Mouse (Mus musculus) E14TG2a.4 (cell line): ENCODE data around the gene Nck2.

Experiments used
- H3K27me3 ChIP-seq: 2 replicates; pipeline ENCODE4 v1.6.1; 2014; ENCODE audit warnings: low read length, control low read depth; ENCODE audit not compliant: insufficient read depth
- H3K36me3 ChIP-seq: 2 replicates; pipeline ENCODE4 v1.6.1; 2014; ENCODE audit warnings: low read length, control low read depth; ENCODE audit not compliant: insufficient read depth
- H3K4me1 ChIP-seq: replicated peaks from 2 replicates; pipeline ENCODE4 v1.6.1; 2014; ENCODE audit warnings: low read depth, low read length, control low read depth
- H3K4me3 ChIP-seq: replicated peaks from 2 replicates; pipeline ENCODE4 v1.5.1; 2014; ENCODE audit warnings: mild to moderate bottlenecking, low read length
- H3K9me3 ChIP-seq: 2 replicates; pipeline ENCODE4 v1.6.1; 2014; ENCODE audit warnings: low read length, control low read depth
- CTCF ChIP-seq: conservative IDR thresholded peaks from 2 replicates; pipeline ENCODE4 v1.5.1; 2014; ENCODE audit warnings: low read length
- NANOG ChIP-seq: IDR thresholded peaks from 2 replicates; pipeline ENCODE4 v1.6.1; 2014; ENCODE audit warnings: borderline replicate concordance, low read length, mixed read lengths
- POU5F1 ChIP-seq: IDR thresholded peaks from 2 replicates; pipeline ENCODE4 v1.6.1; 2014; ENCODE audit warnings: low read length, borderline replicate concordance

The Nck2 gene

DNA sequence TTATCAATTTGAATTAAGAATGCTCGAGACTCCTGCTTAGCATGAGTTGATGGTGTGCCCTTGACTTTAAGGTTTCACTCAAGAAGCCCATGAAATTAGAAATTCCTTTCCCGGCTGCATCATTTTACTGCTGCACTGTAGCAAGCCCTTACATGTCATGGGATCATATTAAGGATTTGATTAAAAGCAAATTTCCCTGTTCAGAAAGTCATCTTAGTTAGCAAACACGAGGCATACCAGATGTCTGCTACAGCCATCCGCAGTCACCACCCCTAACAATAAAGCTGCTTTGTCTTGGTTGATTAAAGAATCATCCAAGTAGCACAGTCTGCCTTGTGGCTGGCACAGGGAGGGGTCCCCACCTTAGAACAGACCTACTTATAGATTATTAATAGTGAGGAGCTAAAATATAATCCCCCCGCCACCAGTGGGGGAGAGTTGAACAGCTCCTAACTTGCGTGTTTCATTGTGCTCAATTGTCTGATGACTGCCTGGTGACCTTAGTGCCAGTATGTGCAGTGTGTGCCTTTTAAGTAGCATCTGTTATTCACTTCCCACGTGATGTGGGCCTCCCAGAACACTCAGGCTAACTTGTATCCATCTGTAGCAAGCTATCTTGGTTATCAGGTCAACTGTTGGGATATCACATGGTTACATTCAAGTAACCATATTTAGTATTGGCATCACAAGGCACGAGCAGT is 122.4 kb downstream of the Nck2 start:
- no peak for TF ChIP-seq POU5F1
- no peak for TF ChIP-seq CTCF
- no peak for TF ChIP-seq NANOG
- Histone ChIP-seq H3K4me3 (no peak overlapping the region), H3K9me3 (no peaks in the 10 kb centered on the region), H3K4me1 (peaks cover 18% of the 10 kb centered on the region), H3K36me3 (peaks cover 22% of the 10 kb centered on the region), H3K27me3 (no peaks in the 10 kb centered on the region)

DNA sequence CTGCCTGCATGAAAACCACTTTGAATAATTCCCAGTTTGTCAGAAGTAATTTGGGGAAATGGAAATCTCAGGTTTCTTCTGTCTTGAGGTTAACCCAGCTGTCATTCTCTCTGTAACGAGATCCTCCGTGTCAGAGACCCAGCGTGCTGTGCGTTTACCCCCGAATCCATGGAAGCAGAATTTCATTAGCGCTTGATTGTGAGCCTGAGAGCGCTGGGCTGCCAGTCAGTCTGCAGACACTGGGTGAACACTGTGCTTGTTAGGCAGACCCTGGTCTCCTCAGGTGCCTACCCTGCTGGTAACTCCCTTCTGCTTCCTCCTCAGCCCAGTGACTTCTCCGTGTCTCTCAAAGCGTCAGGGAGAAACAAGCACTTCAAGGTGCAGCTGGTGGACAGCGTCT is 124.4 kb downstream of the Nck2 start:
- Histone ChIP-seq H3K4me3 (no peak overlapping the region), H3K9me3 (no peaks in the 10 kb centered on the region), H3K27me3 (no peaks in the 10 kb centered on the region), H3K4me1 (peaks cover 20% of the 10 kb centered on the region), H3K36me3 (peaks cover 22% of the 10 kb centered on the region)
- no peak for TF ChIP-seq NANOG
- no peak for TF ChIP-seq POU5F1
- no peak for TF ChIP-seq CTCF

DNA sequence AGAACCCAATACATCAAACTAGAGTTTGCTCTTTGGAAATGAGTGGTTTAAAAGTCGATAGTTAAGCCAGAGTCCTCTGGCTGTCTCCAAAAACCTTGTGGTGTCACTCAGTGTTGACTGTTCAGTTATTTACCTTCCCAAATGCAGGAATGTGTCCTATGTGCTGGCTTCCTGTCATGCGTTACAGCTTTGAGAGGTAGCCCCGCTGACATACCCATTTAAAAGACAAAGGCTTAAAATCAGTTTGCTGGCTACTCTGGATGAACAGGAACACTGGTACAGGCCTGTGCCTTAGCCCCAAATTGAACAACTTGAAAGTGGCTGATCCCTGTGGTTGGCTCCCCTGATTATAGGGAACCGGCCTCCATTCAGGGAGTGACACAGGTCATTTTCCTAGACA is 126.7 kb downstream of the Nck2 start:
- Histone ChIP-seq H3K27me3 (no peaks in the 10 kb centered on the region), H3K4me1 (peaks cover 20% of the 10 kb centered on the region), H3K36me3 (peaks cover 22% of the 10 kb centered on the region), H3K9me3 (no peaks in the 10 kb centered on the region), H3K4me3 (no peak overlapping the region)
- TF ChIP-seq POU5F1 (no peak), NANOG (peak; percentile 56; the same call in 1 of the 2 replicates), CTCF (no peak)

DNA sequence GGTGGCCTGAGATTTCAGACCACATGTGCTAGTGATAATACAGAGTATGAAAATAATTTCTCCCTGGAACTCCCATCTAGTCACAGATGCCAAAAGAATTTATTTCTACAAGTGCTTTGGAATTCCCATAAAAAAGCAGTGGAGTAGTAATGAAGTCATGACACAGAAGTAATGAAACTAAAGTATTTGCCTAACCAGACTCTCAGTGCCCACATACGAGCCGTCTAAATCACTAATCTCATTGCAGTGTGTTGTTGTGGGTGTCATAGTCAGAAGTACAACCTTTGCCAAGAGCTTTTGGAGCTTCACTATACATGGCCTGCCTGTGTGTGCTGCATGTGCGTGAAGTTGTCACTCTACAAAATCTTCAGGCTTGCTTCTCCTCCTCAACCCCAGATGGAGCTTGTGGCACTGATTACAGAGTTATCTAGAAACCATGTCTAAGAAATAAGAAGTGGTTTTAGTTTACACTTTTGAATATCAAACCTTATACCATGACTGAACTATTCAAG is 130.5 kb downstream of the Nck2 start:
- H3K36me3 ChIP-seq = peaks cover 5% of the 10 kb centered on the region; the same call in 1 of the 2 replicates
- no peaks in the 10 kb centered on the region for H3K9me3 ChIP-seq
- H3K4me1 ChIP-seq = peaks cover 17% of the 10 kb centered on the region
- TF ChIP-seq POU5F1 = no peak
- TF ChIP-seq CTCF = no peak
- no peak for TF ChIP-seq NANOG
- no peak overlapping the region for H3K4me3 ChIP-seq
- no peaks in the 10 kb centered on the region for H3K27me3 ChIP-seq

DNA sequence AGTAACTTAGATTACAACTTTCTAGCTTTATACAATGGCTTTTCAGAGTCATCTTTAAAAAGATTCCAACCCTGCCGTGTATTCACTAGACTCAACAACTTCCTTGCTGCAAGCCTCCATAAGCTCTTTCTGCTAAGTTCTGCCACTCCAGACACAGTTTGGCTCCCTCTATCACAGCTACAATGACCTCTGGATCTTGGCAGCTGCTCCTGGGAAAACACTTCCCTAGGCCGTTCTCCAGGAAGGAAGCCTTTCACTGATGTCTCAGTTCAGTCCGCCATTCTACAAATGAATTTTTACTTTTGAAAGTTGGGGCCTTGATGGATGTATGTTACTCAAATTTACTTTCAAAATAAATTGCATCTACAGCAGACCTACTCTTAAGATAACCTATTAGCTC is 133.0 kb downstream of the Nck2 start:
- Histone ChIP-seq H3K9me3 (no peaks in the 10 kb centered on the region), H3K27me3 (no peaks in the 10 kb centered on the region), H3K36me3 (no peaks in the 10 kb centered on the region), H3K4me3 (no peak overlapping the region), H3K4me1 (no peaks in the 10 kb centered on the region)
- TF ChIP-seq CTCF (no peak), NANOG (no peak), POU5F1 (no peak)

DNA sequence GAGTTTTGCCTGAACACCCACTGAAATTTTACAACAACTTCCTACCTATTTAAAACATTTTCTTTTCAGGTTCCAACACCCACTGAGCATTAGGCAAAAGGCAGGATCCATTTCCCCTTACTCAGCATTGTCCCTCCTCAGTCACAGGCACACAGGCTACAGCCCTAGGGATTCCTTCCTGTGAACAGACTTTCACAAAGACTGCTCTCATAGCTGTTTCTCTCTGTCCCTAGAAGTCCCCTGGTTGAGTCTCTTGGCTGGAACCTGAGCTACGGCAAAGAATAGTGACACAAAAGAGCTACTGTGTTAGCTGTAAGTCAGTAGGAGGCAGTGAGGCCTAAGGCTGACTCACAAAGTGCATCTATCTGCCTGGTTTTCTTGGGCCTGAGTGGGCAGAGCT is 139.2 kb downstream of the Nck2 start:
- Histone ChIP-seq H3K4me1 (no peaks in the 10 kb centered on the region), H3K27me3 (no peaks in the 10 kb centered on the region), H3K4me3 (no peak overlapping the region), H3K36me3 (no peaks in the 10 kb centered on the region), H3K9me3 (no peaks in the 10 kb centered on the region)
- TF ChIP-seq POU5F1 (no peak), NANOG (no peak), CTCF (no peak)

DNA sequence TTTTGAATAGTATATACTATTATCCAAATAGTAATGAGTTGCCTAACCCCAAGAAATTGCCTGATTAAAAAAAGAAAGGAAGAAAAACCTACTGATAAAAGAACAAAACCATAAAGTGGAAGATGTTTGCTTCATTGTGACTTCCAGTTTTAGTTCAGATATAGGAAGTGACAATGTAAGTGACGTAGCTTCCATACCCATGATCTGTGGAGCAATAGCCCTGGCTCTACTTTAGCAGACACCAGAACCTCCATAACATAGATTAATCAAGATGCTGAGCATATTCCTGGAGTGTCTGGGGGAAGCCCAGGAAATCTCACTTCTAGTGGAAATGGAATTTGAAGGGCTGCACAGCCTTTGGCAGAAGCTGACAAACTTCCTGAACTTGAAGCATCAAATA is 144.6 kb downstream of the Nck2 start:
- no peak overlapping the region for H3K4me3 ChIP-seq
- no peaks in the 10 kb centered on the region for H3K36me3 ChIP-seq
- no peaks in the 10 kb centered on the region for H3K9me3 ChIP-seq
- H3K27me3 ChIP-seq = no peaks in the 10 kb centered on the region
- no peak for TF ChIP-seq POU5F1
- no peak for TF ChIP-seq CTCF
- no peak for TF ChIP-seq NANOG
- H3K4me1 ChIP-seq = 0 out of 2 replicates have a peak, but pooled peaks cover 3% of the 10 kb centered on the region

DNA sequence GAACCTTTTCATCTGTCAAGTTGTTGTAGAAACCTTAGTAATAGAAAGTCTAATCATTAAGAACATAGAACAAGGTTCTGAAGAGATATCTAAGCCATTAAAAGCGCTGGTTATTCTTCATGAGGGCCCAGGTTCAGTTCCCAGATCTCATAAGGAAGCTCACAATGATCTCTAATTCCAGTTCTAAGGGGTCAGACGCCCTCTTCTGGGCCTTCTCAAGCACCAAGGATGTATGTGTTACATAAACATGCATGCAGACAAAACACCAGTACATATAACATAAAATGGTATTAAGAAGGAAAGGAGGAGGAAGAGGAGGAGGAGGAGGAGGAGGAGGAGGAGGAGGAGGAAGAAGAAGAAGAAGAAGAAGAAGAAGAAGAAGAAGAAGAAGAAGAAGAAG is 145.5 kb downstream of the Nck2 start:
- Histone ChIP-seq H3K27me3 (no peaks in the 10 kb centered on the region), H3K9me3 (no peaks in the 10 kb centered on the region), H3K36me3 (no peaks in the 10 kb centered on the region), H3K4me3 (no peak overlapping the region), H3K4me1 (0 out of 2 replicates have a peak, but pooled peaks cover 3% of the 10 kb centered on the region)
- TF ChIP-seq NANOG = no peak
- TF ChIP-seq POU5F1 = no peak
- TF ChIP-seq CTCF = no peak

DNA sequence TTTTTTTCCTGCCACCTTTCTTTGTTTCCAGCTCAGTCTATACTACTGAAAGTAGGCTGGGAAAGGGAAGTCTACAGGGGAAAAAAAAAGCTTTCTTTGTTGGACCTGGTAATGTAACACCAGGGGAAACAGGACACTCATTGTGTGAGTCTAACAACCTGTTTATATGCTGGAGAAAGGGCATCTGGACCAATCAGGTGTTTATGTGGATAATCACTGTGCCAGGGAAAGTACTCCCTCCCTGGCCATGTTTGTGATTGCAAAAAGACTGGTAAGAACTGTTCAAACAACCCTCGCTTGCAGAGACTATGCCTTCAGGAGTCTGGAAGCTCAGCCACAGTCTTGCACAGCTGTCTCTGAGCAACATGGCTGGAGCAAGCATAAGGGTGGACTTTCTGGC is 146.3 kb downstream of the Nck2 start:
- Histone ChIP-seq H3K9me3 (no peaks in the 10 kb centered on the region), H3K36me3 (no peaks in the 10 kb centered on the region), H3K4me1 (0 out of 2 replicates have a peak, but pooled peaks cover 3% of the 10 kb centered on the region), H3K4me3 (no peak overlapping the region), H3K27me3 (no peaks in the 10 kb centered on the region)
- TF ChIP-seq POU5F1 (no peak), CTCF (no peak), NANOG (no peak)
